Mouse (Mus musculus) liver, postnatal 0 days (tissue): ENCODE measurements around the gene Pate4.

Experiments
- CTCF ChIP-seq: sonication (generic); IDR thresholded peaks from 2 replicates; pipeline ENCODE4 v1.5.1; 2016; ENCODE audit warnings: antibody characterized with exemption, low read depth
- EP300 ChIP-seq: IDR thresholded peaks from 2 replicates; pipeline ENCODE4 v1.6.1; 2016; ENCODE audit warnings: antibody characterized with exemption, low read depth, mild to moderate bottlenecking

DNA sequence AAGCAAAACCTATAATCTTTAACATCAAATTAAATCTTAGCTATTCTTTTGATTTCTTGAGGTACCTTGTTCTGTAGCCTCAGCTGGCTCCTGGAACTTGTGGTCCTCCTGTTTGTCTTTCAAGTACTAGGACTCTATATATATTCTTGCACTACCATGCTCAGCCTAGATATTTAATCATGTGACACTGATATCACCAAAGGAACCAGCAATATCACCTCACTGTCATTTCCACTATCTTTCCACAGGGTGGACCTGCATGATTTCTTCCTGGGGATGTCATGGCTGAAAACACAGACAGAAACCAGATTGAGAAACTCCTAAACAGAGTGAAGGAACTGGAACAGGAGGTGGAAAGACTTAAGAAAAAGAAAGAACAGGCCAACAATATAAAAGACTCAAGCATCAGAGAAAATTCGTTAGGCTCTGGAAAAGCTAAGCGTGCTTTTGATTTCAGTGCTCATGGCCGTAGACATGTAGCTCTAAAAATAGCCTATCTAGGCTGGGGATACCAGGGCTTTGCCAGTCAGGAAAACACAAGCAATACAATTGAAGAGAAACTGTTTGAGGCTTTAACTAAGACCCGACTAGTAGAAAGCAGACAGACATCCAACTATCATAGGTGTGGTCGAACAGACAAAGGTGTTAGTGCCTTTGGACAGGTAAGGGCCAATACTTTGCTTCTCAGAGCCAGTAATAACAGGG is 47.1 kb downstream of the Pate4 start:
- TF ChIP-seq CTCF, result no peak
- TF ChIP-seq EP300, result no peak
